Comparison of ENCODE assay signal across 8 mouse cellular contexts in genomic region chr7:84680092-84680491, GRCm38 (mm10). TPM values are rescaled to one million over a fixed set of nuclear protein-coding genes. Genes with fewer than 3 reads are reported as not detected.
DNase-seq lines count a peak whose midpoint lies in the region; ATAC-seq lines count a peak whose summit lies in the region.

No protein-coding gene starts in this region.

- peak overlapping the region; percentile 39 for H3K4me3 ChIP-seq in liver, embryonic 11.5 days (ENCODE audit: low read depth, low read length)
- peak overlapping the region; percentile 46 for H3K4me3 ChIP-seq in embryonic facial prominence, embryonic 15.5 days (replicated peaks)
- no peak overlapping the region for H3K4me3 ChIP-seq in limb, embryonic 11.5 days (ENCODE audit: low read depth, low read length)
- H3K4me3 ChIP-seq in neural tube, embryonic 15.5 days (replicated peaks), result 0 out of 2 replicates have a peak overlapping the region, but pooled peaks have one; percentile 15

- peak overlapping the region; percentile 5; the same call in 1 of the 2 replicates for H3K27ac ChIP-seq in liver, embryonic 11.5 days (ENCODE audit: low read depth, low read length)
- H3K27ac ChIP-seq in embryonic facial prominence, embryonic 15.5 days (replicated peaks), result peak overlapping the region; percentile 66
- H3K27ac ChIP-seq in limb, embryonic 11.5 days (replicated peaks; ENCODE audit: low read depth, low read length), result no peak overlapping the region; the same call in 1 of the 2 replicates
- H3K27ac ChIP-seq in neural tube, embryonic 15.5 days (replicated peaks), result no peak overlapping the region

- no peaks in the 10 kb centered on the region for H3K27me3 ChIP-seq in liver, embryonic 11.5 days (replicated peaks; ENCODE audit: control insufficient read depth, insufficient read depth, low read length)
- H3K27me3 ChIP-seq in embryonic facial prominence, embryonic 15.5 days, result no peaks in the 10 kb centered on the region
- no peaks in the 10 kb centered on the region for H3K27me3 ChIP-seq in limb, embryonic 11.5 days (ENCODE audit: control insufficient read depth, insufficient read depth, low read length)
- H3K27me3 ChIP-seq in neural tube, embryonic 15.5 days (replicated peaks), result no peaks in the 10 kb centered on the region

- H3K36me3 ChIP-seq in liver, embryonic 11.5 days (ENCODE audit: control insufficient read depth, insufficient read depth, low read length), result no peaks in the 10 kb centered on the region
- H3K36me3 ChIP-seq in embryonic facial prominence, embryonic 15.5 days, result no peaks in the 10 kb centered on the region
- H3K36me3 ChIP-seq in limb, embryonic 11.5 days (ENCODE audit: control insufficient read depth, insufficient read depth, low read length), result no peaks in the 10 kb centered on the region
- no peaks in the 10 kb centered on the region for H3K36me3 ChIP-seq in neural tube, embryonic 15.5 days

- H3K4me1 ChIP-seq in liver, embryonic 11.5 days (replicated peaks; ENCODE audit: control insufficient read depth, insufficient read depth, low read length), result peaks cover 17% of the 10 kb centered on the region
- H3K4me1 ChIP-seq in embryonic facial prominence, embryonic 15.5 days, result peaks cover 7% of the 10 kb centered on the region
- H3K4me1 ChIP-seq in limb, embryonic 11.5 days (ENCODE audit: control insufficient read depth, insufficient read depth, low read length), result peaks cover 7% of the 10 kb centered on the region; the same call in 1 of the 2 replicates
- peaks cover 18% of the 10 kb centered on the region for H3K4me1 ChIP-seq in neural tube, embryonic 15.5 days

- H3K4me2 ChIP-seq in liver, embryonic 11.5 days, result peak overlapping the region; percentile 58
- peak overlapping the region; percentile 42 for H3K4me2 ChIP-seq in embryonic facial prominence, embryonic 15.5 days (replicated peaks)
- H3K4me2 ChIP-seq in limb, embryonic 11.5 days (ENCODE audit: low read depth, severe bottlenecking), result peak overlapping the region; percentile 32; the same call in 1 of the 2 replicates
- H3K4me2 ChIP-seq in neural tube, embryonic 15.5 days, result peak overlapping the region; percentile 50

- no peak for DNase-seq in liver, embryonic 11.5 days (ENCODE audit: low spot score)
- DNase-seq in liver, result no peak
- DNase-seq in limb, embryonic 11.5 days (ENCODE audit: low spot score), result no peak
- DNase-seq in ovary, postnatal 10 days (ENCODE audit: low spot score), result no peak
- DNase-seq in layer of hippocampus, postnatal 36 days, result no peak
- no peak for DNase-seq in left cerebral cortex, adult 18-20 months (ENCODE audit: low spot score in 2 of 2)

- no peaks in the 10 kb centered on the region for H3K9me3 ChIP-seq in liver, embryonic 11.5 days (ENCODE audit: control insufficient read depth, low read length)
- H3K9me3 ChIP-seq in embryonic facial prominence, embryonic 15.5 days (replicated peaks), result no peaks in the 10 kb centered on the region
- H3K9me3 ChIP-seq in limb, embryonic 11.5 days (ENCODE audit: control insufficient read depth, low read length), result no peaks in the 10 kb centered on the region
- no peaks in the 10 kb centered on the region for H3K9me3 ChIP-seq in neural tube, embryonic 15.5 days (replicated peaks)

- WGBS in liver, embryonic 11.5 days, result 55% methylated on average over 2 of the region's 2 CpGs
- 39% methylated on average over 2 of the region's 2 CpGs for WGBS in embryonic facial prominence, embryonic 15.5 days
- 36% methylated on average over 2 of the region's 2 CpGs for WGBS in limb, embryonic 11.5 days
- WGBS in neural tube, embryonic 15.5 days, result 60% methylated on average over 2 of the region's 2 CpGs

- no peak for ATAC-seq in liver, embryonic 11.5 days (replicated peaks; ENCODE audit: low FRiP score)
- no peak for ATAC-seq in embryonic facial prominence, embryonic 15.5 days (ENCODE audit: insufficient number of reproducible peaks, low FRiP score, low TSS enrichment, low read depth)
- no peak for ATAC-seq in limb, embryonic 11.5 days (ENCODE audit: insufficient number of reproducible peaks, low FRiP score, low TSS enrichment, low read depth)
- 0 out of 2 replicates have a peak, but pooled peaks have one; percentile 2 for ATAC-seq in neural tube, embryonic 15.5 days (ENCODE audit: low FRiP score)

- H3K9ac ChIP-seq in liver, embryonic 11.5 days (ENCODE audit: low read depth, low read length), result 0 out of 2 replicates have a peak overlapping the region, but pooled peaks have one; percentile 22
- no peak overlapping the region; the same call in 1 of the 2 replicates for H3K9ac ChIP-seq in embryonic facial prominence, embryonic 15.5 days
- no peak overlapping the region for H3K9ac ChIP-seq in limb, embryonic 11.5 days (ENCODE audit: low read length)
- H3K9ac ChIP-seq in neural tube, embryonic 15.5 days (replicated peaks), result no peak overlapping the region

RNA-seq across cellular contexts. Expression of gene Zfand6, which starts 9.7 kb away (rescaled TPM):
- polyA plus RNA-seq in liver, embryonic 11.5 days (2014; fragmentation: Nextera tagmentation; extraction: Ambion mirVana), result 123 and 126 TPM in 2 replicates
- 157 and 158 TPM in 2 replicates for polyA plus RNA-seq in embryonic facial prominence, embryonic 15.5 days (2015; fragmentation: Nextera tagmentation; extraction: Ambion mirVana)
- 197 and 215 TPM in 2 replicates for polyA plus RNA-seq in limb, embryonic 11.5 days (2014; fragmentation: Nextera tagmentation; extraction: Ambion mirVana)
- polyA plus RNA-seq in neural tube, embryonic 15.5 days (2015; fragmentation: Nextera tagmentation; extraction: Ambion mirVana), result 212 and 217 TPM in 2 replicates
- total RNA-seq in layer of hippocampus, postnatal 36 days (2021), result 10 to 100 TPM; 74.9 to 75.7 TPM
- 10 to 100 TPM; 69.8 to 70.2 TPM for total RNA-seq in left cerebral cortex, adult 18-20 months (2021)

Comparison
In these comparisons a context has a peak if more than half of its experiments do, and no peak if none do; other contexts are left out.
1. H3K27ac ChIP-seq: peak in liver, embryonic 11.5 days (single experiment) and embryonic facial prominence, embryonic 15.5 days (single experiment); none in limb, embryonic 11.5 days (single experiment) and neural tube, embryonic 15.5 days (single experiment).
2. Peak in every context shown above with its lines, with median percentiles within 50 percentile points of each other: H3K4me2 ChIP-seq.